Mouse (Mus musculus): ENCODE results near the gene Gtf2h4.

- TF ChIP-seq POLR2A (IDR thresholded peaks at IDR 0.05; ENCODE audit: borderline replicate concordance, extremely low read depth, insufficient read depth, insufficient read length, poor library complexity, severe bottlenecking) (no peak), CTCF (IDR thresholded peaks at IDR 0.05; ENCODE audit: borderline replicate concordance, extremely low read depth, insufficient read depth, insufficient read length) (no peak)
Observed at GRCm38 (mm10) chr17:35691811-35692210, 18.3 kb upstream of the Gtf2h4 start.
